Mouse (Mus musculus): ENCODE data around the gene Hspe1.
"Not testable (repeated sequence)": the region's sequence is repeated elsewhere in the genome, so short reads cannot be mapped to it uniquely, and the experiment has no call there.

Gene Hspe1

DNA sequence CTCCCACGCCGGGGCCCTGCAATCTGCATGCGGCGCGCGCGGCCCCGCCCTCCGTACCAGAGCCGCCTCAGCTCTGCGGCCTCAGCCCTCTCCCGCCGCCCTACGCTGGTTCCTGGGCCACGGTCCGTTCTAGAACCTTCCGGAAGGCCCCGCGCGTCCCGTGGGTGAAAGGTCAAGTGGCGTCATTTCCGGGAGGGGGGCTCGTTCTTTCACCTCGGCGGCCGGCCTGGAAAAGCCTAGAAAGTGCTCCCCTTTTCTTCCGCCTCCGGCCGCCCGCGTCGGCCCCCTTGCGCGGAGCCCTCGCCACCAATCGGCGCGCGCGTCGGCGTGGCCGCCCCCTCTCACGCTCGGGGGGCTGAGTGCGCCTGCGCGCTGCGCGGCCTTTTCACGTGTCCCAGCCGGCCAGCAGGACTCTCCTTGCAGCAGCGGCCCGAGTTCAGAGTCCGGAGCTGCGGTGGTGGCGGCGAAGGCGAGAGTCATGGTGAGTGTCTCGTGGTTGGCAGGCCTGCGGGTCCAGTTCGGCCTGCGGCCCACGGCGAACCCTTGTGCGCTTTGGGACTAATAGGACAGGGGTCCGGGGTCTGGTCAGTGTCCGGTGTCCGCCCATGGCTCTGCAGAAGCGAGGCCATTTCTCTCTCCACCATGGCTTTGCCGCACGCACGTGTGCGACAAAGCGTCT lies at the start of gene Hspe1, which contains the start of gene Hspd1:
Gene Hspe1 (plus strand): TSS at position 201 of the 679 bp plus-strand sequence.
Gene Hspd1 (minus strand): TSS at position 312 of the 679 bp plus-strand sequence.
- DNase-seq: peak; percentile 99

GRCm38 (mm10) chr1:55039944-55040343 lies 48.0 kb upstream of the Hspe1 start:
- no peak for DNase-seq

DNA sequence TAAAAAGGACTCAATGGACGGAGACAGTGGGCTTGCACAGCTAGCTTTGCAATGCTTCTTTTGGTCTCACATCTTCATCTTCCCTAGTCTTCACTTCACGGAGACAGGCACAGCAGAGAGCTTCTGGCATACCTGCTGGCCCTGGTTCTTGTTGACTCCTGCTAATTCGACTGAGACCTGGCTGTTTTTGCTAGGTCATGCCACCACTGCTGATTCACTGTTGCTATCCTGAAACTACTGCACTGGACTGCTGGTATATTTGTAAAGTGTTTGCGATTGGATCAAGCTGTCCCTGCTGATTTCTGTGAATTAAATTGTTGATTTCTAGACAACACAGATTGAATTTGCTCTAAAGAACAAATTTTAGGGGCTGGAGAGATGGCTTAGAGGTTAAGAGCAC lies 46.2 kb upstream of the Hspe1 start:
- no peak for DNase-seq

GRCm38 (mm10) chr1:55042246-55042645 lies 45.7 kb upstream of the Hspe1 start:
- peak; percentile 61 for DNase-seq

- DNase-seq: no peak
Measured at GRCm38 (mm10) chr1:55043164-55043563, 44.8 kb upstream of the Hspe1 start.

DNA sequence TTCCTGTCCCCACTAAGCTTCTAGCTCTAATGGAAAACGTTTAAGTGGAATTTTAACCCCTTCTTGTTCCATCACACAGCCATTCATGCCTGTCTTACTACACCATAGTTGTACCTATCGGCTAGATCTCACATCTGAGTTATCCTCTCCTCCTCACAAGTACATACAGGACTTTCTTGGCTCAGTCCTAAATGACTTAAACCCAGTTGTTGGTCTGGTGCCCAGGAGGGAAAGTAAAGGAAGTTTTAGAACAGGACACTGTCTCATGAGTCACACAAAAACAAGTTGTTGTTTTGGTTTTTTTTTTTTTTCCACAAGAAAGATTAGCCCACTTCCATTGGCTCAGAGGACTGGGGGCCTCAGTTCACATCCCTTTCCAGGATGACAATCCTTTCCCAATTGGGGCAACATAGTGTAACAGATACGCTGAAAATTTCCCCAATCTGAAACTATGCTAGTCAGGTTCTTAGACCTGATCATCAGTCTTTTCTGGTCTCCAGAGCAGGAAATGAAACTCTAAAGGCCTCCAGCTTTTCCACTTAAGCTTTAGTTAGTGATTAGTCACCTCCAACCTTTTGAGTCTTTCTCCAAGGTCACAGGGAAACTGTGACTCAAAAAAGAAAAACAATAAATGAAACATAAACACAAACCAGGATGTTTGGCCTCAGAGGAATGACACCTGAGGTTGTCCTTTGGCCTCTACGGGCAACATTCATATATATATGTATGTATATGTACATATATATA lies 38.9 kb upstream of the Hspe1 start:
- DNase-seq: no peak

- DNase-seq: no peak
Measured at GRCm38 (mm10) chr1:55051671-55052070, 36.3 kb upstream of the Hspe1 start.

DNA sequence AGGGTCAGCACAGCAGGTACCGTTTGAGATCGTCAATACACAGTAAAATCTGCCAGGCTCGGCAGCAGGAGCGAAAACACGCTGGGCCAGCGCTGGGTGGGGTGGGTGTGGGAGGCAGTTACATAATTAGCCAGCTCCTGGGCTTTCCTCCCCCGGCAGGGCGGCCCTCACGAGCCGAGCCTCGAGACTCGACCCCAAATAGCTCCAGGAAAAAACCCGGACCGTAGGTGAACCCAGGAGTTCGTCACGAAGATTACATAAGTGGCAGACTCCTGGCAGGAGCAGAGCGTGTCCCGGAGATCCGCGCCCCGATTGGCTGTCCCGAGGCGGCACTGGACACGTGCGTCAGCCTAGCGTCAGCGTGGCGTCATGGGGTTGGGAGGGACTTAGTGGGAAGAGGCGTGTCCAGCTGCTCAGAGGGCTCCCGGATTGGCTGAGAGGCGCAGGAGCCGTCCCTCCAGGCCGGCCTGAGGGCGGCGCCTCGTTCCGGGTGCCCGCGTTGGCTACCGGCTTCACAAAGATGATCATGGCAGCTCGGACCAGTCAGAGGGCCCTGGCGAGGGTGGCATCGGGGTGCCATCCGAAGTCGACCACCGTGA lies 35.5 kb upstream of the Hspe1 start, which contains the start of gene Coq10b:
Gene Coq10b (plus strand): TSS at position 416 of the 599 bp plus-strand sequence.
- DNase-seq: peak; percentile 98

GRCm38 (mm10) chr1:55053005-55053404 lies 34.9 kb upstream of the Hspe1 start:
- no peak for DNase-seq

- no peak for DNase-seq
Measured at GRCm38 (mm10) chr1:55053596-55053995, 34.3 kb upstream of the Hspe1 start.

DNA sequence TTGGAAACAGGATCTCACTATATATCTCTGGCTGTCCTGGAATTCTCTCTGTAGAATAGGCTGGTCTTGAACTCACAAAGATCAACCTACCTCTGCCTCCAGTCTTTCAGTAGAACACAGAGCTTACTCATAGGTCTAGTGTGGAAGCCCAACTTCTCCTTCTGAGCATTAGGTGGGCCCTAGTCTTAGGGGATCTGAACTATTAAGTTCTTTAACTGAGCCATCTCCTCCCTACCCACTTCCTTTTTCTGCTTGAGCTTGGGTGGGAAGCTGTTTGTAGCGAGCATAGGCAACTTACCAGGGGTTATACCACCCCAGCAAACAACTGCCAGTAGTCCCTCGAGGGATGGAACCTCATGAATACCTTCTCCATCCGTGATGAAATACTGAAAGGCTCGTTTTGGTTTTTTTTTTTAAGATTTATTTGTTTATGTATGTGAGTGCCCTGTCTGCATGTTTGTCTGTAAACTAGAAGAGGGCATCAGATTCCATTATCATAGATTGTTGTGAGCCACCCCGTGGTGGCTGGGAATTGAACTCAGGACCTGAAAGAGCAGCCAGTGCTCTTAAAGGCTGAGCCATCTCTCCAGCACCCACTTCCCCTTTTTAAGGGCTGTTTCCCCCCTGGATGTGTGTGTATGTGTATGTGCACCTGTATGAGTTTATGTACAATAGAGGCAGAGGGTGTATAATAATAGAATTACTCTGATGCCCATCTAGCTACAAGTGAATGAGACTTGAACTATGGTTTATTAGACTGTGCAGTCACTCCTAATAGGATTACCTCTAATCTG lies 32.4 kb upstream of the Hspe1 start:
- DNase-seq: no peak

DNA sequence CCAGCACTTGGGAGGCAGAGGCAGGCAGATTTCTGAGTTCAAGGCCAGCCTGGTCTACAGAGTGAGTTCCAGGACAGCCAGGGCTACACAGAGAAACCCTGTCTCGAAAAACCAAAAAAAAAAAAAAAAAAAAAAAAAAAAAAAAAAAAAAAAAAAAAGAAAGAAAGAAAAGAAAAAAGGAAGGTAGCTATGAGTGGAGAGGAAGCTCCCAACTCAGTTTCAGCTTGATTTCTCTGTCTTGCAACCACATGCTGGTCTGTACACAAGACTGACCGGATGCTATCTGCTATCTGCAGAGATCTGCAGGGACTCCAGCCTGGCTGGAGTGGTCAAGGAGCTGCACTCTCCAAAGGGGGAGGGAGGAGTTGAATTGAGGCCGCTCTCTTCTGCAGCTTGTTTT lies 29.5 kb upstream of the Hspe1 start:
- DNase-seq: not testable (repeated sequence)

DNA sequence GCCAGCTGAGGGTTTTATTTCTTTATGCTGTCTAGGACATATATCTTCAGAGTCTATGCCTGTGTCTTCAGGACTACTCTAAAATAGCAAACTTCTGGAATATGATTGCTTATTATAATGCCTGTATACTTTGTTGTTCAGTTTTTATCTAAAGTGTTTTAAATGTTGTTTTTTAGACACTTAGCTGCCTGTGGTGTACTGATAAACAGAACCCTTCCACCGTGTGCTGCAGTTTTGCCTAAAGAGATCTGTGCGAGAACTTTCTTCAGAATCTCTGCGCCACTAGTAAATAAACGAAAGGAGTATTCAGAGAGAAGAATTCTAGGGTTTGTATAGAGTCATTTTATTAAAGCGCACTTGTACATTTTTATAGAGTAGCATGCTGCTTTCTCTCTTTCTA lies 26.8 kb upstream of the Hspe1 start:
- DNase-seq: no peak

- no peak for DNase-seq
Measured at GRCm38 (mm10) chr1:55061772-55062171, 26.2 kb upstream of the Hspe1 start.

GRCm38 (mm10) chr1:55072328-55072727 lies 15.6 kb upstream of the Hspe1 start:
- DNase-seq: not testable (repeated sequence)

DNA sequence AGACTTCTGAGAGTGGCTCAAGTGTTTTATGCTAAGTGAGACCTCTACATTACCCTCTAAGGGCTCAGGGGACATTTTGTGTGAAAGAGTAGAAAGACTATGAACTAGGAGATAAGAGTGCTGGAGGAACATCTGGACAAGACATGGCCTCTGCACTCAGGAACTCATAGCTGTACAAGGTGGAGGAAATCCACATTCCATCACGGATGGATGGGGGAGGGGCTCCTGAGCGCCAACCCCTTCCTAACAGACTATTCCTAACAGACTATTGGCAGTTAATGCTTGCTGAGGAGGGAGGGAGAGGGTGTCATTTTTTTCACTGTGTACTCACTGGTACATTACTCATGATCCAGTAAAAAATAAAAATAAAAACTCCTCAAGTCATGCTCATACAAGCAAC lies 13.2 kb upstream of the Hspe1 start:
- no peak for DNase-seq

- DNase-seq: no peak
Measured at GRCm38 (mm10) chr1:55075652-55076394, 12.1 kb upstream of the Hspe1 start.

DNA sequence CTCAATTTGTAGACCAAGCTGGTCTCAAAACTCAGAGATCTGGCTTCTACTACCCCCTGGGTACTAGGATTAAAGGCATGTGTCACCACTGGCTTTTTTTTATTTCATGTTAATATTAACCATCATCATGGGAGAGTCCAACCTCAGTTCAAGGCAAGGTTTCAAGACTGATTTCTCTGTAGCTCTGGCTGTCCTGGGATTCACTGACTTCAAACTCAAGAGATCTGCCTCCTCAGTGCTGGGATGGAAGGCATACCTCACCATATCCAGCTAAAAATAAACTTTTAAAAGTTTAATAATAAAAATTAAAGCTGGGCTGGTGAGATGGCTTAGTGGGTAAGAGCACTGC lies 11.6 kb upstream of the Hspe1 start:
- no peak for DNase-seq

GRCm38 (mm10) chr1:55076849-55077516 lies 10.9 kb upstream of the Hspe1 start:
- no peak for DNase-seq

DNA sequence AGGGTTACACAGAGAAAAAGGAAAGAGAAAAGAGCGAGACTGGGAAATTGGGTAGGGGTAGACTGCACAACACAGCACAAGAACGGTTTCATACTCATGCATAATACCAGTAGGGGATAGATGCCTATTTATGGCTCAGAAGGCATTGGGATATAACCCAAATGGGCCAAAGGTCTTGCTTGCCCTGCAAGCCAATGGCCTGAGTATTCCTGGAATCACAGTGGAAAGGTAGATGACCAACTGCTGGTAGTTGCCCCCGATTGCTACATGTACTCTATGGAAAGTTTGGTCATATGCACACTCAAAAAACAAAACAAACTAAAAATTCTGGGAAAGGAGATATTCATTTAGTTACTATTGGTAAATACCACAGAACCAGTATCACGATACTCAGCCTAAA lies 8.3 kb upstream of the Hspe1 start:
- no peak for DNase-seq

- no peak for DNase-seq
Measured at GRCm38 (mm10) chr1:55082106-55082505, 5.8 kb upstream of the Hspe1 start.
